Mouse (Mus musculus) heart, adult 8-10 months (tissue): ENCODE data around the gene Gm16506. TPM values are rescaled to one million over a fixed set of nuclear protein-coding genes. Genes with fewer than 3 reads are reported as not detected.
"Not testable (repeated sequence)": the region's sequence is repeated elsewhere in the genome, so short reads cannot be mapped to it uniquely, and the experiment has no call there.

Experiments
- DNase-seq: peaks from one replicate; pipeline ENCODE4 v3.0.0; 2022; ENCODE audit warnings: low spot score
- total RNA-seq, 4 experiments: library from RNA; stranded (reverse); gene quantifications; 2 replicates each; pipeline ENCODE4 v1.2.4; 2022

Gene Gm16506
- not detected for total RNA-seq

- DNase-seq = not testable (repeated sequence)
These were observed at the start of gene Gm16506 for GRCm38 (mm10) chr14:43727385-43727784. Gene Gm16506 (minus strand): TSS chr14:43727485.

- DNase-seq = not testable (repeated sequence)
These were observed 20.3 kb upstream of the Gm16506 start, which contains the start of gene Gm6526 for GRCm38 (mm10) chr14:43747566-43747965. Gene Gm6526 (plus strand): TSS chr14:43747866.

DNA sequence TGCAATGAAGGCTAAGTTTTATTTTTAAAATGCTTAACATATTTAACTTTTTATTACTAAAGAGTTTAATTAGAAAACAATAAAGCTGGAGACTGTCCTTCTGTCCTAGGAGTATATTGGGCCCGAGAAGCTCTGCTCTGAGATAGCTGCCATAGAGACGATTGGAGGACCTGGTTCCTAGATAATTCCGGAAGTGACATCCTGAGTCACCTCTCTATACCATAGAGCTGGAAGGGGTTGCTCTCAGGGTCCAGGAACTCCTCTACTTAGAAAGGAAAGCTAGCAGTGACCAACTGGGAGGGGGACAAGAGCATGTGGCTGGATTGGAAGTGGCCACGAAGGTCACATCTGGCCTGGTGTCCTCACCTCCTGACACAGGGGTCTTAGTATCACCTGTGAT lies 29.7 kb downstream of the Gm16506 start, which contains the start of gene Gm7324:
Gene Gm7324 (plus strand): TSS at position 208 of the 400 bp plus-strand sequence.
- not testable (repeated sequence) for DNase-seq

DNA sequence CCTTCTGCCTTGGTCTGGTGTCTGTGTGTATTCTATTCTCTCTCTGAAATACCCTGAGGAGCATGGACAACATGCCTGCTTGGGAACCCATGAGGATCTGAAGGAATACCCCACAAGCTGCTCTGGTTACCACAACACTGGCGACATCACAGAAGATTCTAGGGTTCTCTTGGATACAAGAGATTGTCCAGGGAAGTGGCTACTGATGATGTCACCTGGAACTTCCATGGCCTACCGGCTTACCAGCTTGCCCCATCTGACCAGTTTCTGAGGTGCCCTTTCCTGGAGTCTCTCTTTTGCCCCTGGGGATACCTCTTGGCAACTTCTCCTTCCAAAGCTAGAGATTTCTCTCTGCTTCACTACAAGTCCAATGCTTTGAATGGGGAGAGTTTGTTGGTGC lies 50.2 kb downstream of the Gm16506 start, which contains the start of gene Gm8165:
Gene Gm8165 (minus strand): TSS at position 101 of the 400 bp plus-strand sequence.
- DNase-seq = not testable (repeated sequence)

Other genes with a start within 250 kb of the Gm16506 start
- gene Gm5799, start 183.9 kb downstream of the Gm16506 start, total RNA-seq = not detected
- gene Gm17654, start 148.3 kb downstream of the Gm16506 start, total RNA-seq = not detected
- gene Gm10375, start 119.5 kb downstream of the Gm16506 start, total RNA-seq = not detected
- not detected for gene Gm8165, start 50.3 kb downstream of the Gm16506 start, total RNA-seq
- under 1 TPM in 2 of 4 experiments, not detected in 2; 0.63 to 0.71 TPM for gene Gm7324, start 29.7 kb downstream of the Gm16506 start, total RNA-seq
- not detected for gene Gm6526, start 20.4 kb upstream of the Gm16506 start, total RNA-seq
- not detected for gene Gm8180, start 57.3 kb upstream of the Gm16506 start, total RNA-seq
- gene Ear1, start 148.0 kb upstream of the Gm16506 start, total RNA-seq = under 1 TPM in 1 of 4 experiments, not detected in 3; 0.55 TPM
- not detected for gene Ear10, start 196.1 kb upstream of the Gm16506 start, total RNA-seq
- gene Gm8113, start 197.9 kb upstream of the Gm16506 start, total RNA-seq = 1 to 10 TPM; 2.6 to 5.3 (median 4.2) TPM
- not detected for gene Ang5, start 229.6 kb upstream of the Gm16506 start, total RNA-seq